Mouse (Mus musculus) erythroid progenitor cell, adult 5-6 weeks (primary cell): ENCODE measurements at regions not wholly inside any gene's neighbourhood (a gene's known extent, or its start where the extent isn't known, plus 50 kb on each side); places are given as distances from the start of the nearest gene placed in this dataset.

Experiments used
- ATAC-seq: replicated peaks from 2 replicates; pipeline ENCODE4 v1.8.0; 2016; ENCODE audit warnings: moderate number of reproducible peaks, mild to moderate bottlenecking, moderate TSS enrichment, inconsistent platforms; ENCODE audit not compliant: poor library complexity, low FRiP score, severe bottlenecking

GRCm38 (mm10) chr19:55985518-55985917 is 243.9 kb downstream of the Tcf7l2 start:
- no peak for ATAC-seq

- ATAC-seq, result no peak
These were observed 250.4 kb downstream of the Tcf7l2 start for GRCm38 (mm10) chr19:55991791-55992726.

GRCm38 (mm10) chr19:55992727-55993066 is 251.1 kb downstream of the Tcf7l2 start:
- no peak for ATAC-seq

- no peak for ATAC-seq
These were observed 254.1 kb downstream of the Tcf7l2 start for GRCm38 (mm10) chr19:55995721-55996120.

- ATAC-seq, result no peak
These were observed 257.0 kb downstream of the Tcf7l2 start for GRCm38 (mm10) chr19:55998454-55999180.

- no peak for ATAC-seq
These were observed 257.8 kb downstream of the Tcf7l2 start for GRCm38 (mm10) chr19:55999409-55999808.

- no peak for ATAC-seq
These were observed 259.8 kb downstream of the Tcf7l2 start for GRCm38 (mm10) chr19:56001428-56001827.

GRCm38 (mm10) chr19:56005886-56006285 is 264.3 kb downstream of the Tcf7l2 start:
- no peak for ATAC-seq

GRCm38 (mm10) chr19:56007433-56007832 is 265.8 kb downstream of the Tcf7l2 start:
- ATAC-seq, result no peak

GRCm38 (mm10) chr19:56010766-56011165 is 269.1 kb downstream of the Tcf7l2 start:
- no peak for ATAC-seq

GRCm38 (mm10) chr19:56011292-56011691 is 269.7 kb downstream of the Tcf7l2 start:
- no peak for ATAC-seq

GRCm38 (mm10) chr19:56016548-56017346 is 270.2 kb upstream of the Habp2 start:
- no peak for ATAC-seq

GRCm38 (mm10) chr19:56017524-56017923 is 269.4 kb upstream of the Habp2 start:
- no peak for ATAC-seq

GRCm38 (mm10) chr19:56019143-56019542 is 267.8 kb upstream of the Habp2 start:
- ATAC-seq, result no peak

- no peak for ATAC-seq
These were observed 264.6 kb upstream of the Habp2 start for GRCm38 (mm10) chr19:56022348-56022747.

GRCm38 (mm10) chr19:56024599-56024998 is 262.3 kb upstream of the Habp2 start:
- no peak for ATAC-seq

- no peak for ATAC-seq
These were observed 257.3 kb upstream of the Habp2 start for GRCm38 (mm10) chr19:56029428-56030281.

- ATAC-seq, result no peak
These were observed 256.5 kb upstream of the Habp2 start for GRCm38 (mm10) chr19:56030401-56030925.

- ATAC-seq, result no peak
These were observed 252.4 kb upstream of the Habp2 start for GRCm38 (mm10) chr19:56034552-56034951.
